Mouse (Mus musculus) urinary bladder, adult 2 months (tissue): ENCODE data around the gene Pfdn6. TPM values are rescaled to one million over a fixed set of nuclear protein-coding genes. Genes with fewer than 3 reads are reported as not detected.
A peak's percentile ranks its signal among the peaks of the same experiment; 100 is the strongest.
"Not testable (repeated sequence)": the region's sequence is repeated elsewhere in the genome, so short reads cannot be mapped to it uniquely, and the experiment has no call there.

Experiments used
- DNase-seq: peaks from one replicate; pipeline ENCODE4 v3.0.0; 2022; ENCODE audit warnings: low spot score
- polyA plus RNA-seq: library from polyadenylated mRNA; depleted of rRNA; stranded (reverse); fragments of >200 nt; gene quantifications from 2 replicates; pipeline ENCODE4 v1.2.3, GENCODE M21; 2012; rRNA removed

The Pfdn6 gene
- polyA plus RNA-seq, 1 experiment, result 87.2 TPM

DNA sequence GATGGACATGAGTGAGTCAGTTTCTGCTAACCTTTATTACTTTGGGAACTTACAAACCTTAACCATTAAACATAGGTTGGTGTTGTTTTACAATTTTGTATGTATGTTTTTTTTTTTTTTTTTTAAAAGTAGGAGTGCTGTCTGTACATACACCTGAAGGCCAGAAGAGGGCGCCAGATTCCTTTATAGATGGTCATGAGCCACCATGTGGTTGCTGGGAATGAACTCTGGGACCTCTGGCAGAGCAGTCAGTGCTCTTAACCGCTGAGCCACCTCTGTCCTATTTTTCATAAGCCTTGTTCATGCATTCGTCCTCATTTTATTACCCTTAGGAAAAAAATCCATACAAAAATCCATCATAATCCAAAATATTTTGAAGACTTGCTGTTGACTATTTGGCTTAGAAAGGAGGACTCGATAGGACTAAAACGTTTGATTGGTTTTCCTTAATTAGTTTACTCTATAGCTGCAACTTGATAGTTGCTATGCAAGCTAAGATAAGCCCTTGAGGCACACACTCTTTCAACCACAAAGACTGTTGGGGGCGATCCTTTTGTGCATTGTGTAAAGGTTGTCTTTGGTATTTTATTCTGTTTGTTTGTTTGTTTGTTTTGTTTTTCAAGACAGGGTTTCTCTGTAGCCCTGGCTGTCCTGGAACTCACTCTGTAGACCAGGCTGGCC, 42.9 kb downstream of the Pfdn6 start:
- DNase-seq, result no peak

DNA sequence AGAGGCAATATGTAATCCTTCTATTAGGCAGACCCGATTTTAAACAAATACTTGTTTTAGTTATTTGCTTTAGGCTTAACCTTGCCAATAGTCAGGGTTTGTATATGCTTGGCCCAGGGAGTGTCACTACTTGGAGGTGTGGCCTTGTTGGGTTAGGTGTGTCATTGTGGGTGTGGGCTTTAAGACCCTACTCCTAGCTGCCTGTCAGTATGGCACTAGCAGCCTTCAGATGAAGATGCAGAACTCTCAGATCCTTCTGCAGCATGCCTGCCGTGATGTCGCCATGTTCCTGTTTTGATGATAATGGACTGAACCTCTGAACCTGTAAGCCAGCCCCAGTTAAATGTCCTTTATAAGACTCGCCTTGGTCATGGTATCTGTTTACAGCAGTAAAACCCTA, 47.1 kb downstream of the Pfdn6 start:
- not testable (repeated sequence) for DNase-seq

DNA sequence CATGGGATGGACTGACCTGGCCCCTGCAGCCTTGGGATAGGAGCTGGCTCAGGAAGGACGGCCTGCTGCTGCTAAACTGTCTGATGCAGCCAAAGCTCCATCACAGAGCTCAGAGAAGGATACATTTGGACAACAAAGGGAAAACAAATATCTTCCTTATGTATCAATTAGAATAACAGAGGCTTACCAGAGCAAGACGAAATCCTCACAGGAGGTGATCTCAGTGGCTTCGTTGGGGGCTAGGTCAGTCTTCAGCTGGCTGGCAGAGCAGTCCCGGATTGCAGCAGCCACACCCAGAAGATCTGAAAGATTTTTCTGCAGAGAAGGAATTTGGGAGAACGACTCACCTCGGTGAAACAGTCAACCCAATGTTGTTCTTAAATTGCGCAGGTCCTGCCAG, 47.7 kb downstream of the Pfdn6 start:
- DNase-seq, result no peak

DNA sequence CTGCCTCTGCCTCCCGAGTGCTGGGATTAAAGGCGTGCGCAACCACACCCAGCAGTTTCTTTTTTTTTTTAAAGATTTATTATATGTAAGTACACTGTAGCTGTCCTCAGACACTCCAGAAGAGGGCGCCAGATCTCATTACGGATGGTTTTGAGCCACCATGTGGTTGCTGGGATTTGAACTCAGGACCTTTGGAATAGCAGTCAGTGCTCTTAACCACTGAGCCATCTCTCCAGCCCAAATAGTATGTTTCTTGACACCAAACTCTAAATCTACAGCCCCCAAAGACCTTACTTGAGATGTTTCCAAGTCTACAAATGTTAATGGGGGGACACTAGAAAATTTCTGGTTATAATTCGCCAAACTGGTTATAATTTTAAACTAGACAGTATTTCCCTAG, 48.3 kb downstream of the Pfdn6 start:
- not testable (repeated sequence) for DNase-seq

DNA sequence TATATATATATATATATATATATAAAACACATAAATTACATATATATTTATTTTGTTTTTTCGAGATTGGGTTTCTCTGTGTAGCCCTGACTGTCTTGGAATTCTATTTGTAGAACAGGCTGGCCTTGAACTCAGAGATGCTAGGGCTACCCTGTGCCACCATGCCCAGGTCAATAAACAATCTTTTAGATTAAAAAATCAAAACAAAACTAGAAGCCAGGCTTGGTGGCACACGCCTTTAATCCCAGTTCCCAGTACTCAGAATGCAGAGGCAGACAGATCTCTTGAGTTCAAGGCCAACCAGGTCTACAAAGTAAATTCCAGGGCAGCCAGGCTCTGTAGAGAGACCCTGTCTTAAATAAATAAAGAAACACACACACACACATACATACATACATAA, 48.8 kb downstream of the Pfdn6 start:
- no peak for DNase-seq

DNA sequence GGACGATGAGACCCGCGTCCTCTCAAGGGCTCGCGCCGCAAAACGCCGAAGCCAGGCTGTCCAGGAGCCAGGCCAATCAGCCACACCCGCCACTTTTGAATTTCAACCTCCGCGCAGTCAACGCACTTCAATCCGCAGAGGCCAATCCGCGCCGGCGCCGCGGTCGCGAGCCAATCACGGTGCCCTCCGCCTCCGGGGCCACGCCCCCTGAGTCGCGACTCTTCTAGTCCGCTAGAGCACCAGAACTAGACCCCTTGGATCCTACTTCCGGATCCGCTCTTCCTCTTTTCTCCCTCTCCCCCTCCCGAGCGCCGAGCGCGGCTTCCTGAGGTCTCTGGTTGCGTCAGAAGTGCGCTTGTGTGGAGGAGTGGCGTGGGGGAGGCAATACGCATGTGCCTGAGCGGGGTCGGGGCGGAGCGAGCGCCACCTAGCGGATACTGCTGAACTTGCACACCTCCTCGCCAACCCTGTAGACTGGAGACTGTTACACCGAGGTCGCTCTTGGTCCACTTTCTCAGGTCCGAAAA, 49.5 kb downstream of the Pfdn6 start, which contains the start of gene Kifc1:
TSS of gene Kifc1 (minus strand) at position 129 of the 527 bp plus-strand sequence.
- peak; percentile 94 for DNase-seq

DNA sequence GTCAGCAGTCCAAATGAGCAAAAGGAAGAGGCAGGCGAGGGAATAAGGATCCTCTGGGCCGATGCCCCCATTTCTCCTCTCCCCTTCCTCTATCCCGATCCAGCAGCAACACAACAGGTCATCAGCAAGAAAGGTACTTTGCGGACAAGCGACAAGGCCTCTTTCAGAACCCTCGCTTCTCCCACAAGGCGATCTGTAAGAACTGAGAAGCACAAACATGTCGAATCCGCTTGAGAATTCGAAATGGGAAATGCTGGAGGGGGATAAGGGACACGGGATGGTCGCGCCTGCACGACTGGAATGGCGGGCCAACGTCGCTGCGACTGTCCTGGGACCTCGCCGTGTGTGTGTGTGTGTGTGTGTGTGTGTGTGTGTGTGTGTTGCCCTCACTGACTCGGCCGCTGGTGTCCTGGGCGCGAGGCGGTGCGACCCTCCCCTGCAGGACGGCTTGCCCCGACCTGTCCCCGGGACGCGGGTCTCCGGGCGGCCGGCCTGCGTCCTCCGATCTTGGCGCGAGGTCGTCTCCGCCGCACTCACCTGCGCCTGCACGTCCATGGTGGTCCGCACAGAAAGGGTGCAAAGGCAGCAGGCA, 50.1 kb downstream of the Pfdn6 start:
- DNase-seq, result not testable (repeated sequence)

Other genes with a start within 250 kb of the Pfdn6 start
- gene March2, start 221.7 kb downstream of the Pfdn6 start, polyA plus RNA-seq, result 106 and 118 TPM in 2 replicates
- gene Rab11b, start 179.8 kb downstream of the Pfdn6 start, polyA plus RNA-seq, result 238 and 246 TPM in 2 replicates
- 7.7 and 11.3 TPM in 2 replicates for gene Angptl4, start 158.5 kb downstream of the Pfdn6 start, polyA plus RNA-seq
- gene Kank3, start 129.8 kb downstream of the Pfdn6 start, polyA plus RNA-seq, result 65.6 and 79.0 TPM in 2 replicates
- gene Rps28, start 115.8 kb downstream of the Pfdn6 start, polyA plus RNA-seq, result 1,557 and 1,878 TPM in 2 replicates
- gene Ndufa7, start 115.8 kb downstream of the Pfdn6 start, polyA plus RNA-seq, result 307 and 382 TPM in 2 replicates
- 21.4 and 21.5 TPM in 2 replicates for gene Cd320, start 97.3 kb downstream of the Pfdn6 start, polyA plus RNA-seq
- gene Gm7029, start 66.5 kb downstream of the Pfdn6 start, polyA plus RNA-seq, result not detected in 2 replicates
- 2.2 and 3.3 TPM in 2 replicates for gene Kifc1, start 49.7 kb downstream of the Pfdn6 start, polyA plus RNA-seq
- 0.14 and 0.15 TPM in 2 replicates for gene Platr17, start 35.2 kb downstream of the Pfdn6 start, polyA plus RNA-seq
- gene Daxx, start 30.9 kb downstream of the Pfdn6 start, polyA plus RNA-seq, result 28.1 and 31.0 TPM in 2 replicates
- 84.7 and 122 TPM in 2 replicates for gene Tapbp, start 24.4 kb downstream of the Pfdn6 start, polyA plus RNA-seq
- gene Zbtb22, start 24.4 kb downstream of the Pfdn6 start, polyA plus RNA-seq, result 20.1 and 23.1 TPM in 2 replicates
- 132 and 164 TPM in 2 replicates for gene Rgl2, start 10.8 kb downstream of the Pfdn6 start, polyA plus RNA-seq
- 15.8 and 17.2 TPM in 2 replicates for gene Wdr46, start 317 bp upstream of the Pfdn6 start, polyA plus RNA-seq
- 7.7 TPM in 2 replicates for gene B3galt4, start 11.1 kb upstream of the Pfdn6 start, polyA plus RNA-seq
- 39.3 and 39.7 TPM in 2 replicates for gene Vps52, start 15.5 kb upstream of the Pfdn6 start, polyA plus RNA-seq
- 1,060 and 1,160 TPM in 2 replicates for gene Rps18, start 15.7 kb upstream of the Pfdn6 start, polyA plus RNA-seq
- gene H2-K1, start 60.0 kb upstream of the Pfdn6 start, polyA plus RNA-seq, result 987 and 1,071 TPM in 2 replicates
- gene Ring1, start 84.3 kb upstream of the Pfdn6 start, polyA plus RNA-seq, result 46.1 and 76.8 TPM in 2 replicates
- gene H2-Ke6, start 87.7 kb upstream of the Pfdn6 start, polyA plus RNA-seq, result 86.6 and 112 TPM in 2 replicates
- 106 and 110 TPM in 2 replicates for gene Slc39a7, start 91.3 kb upstream of the Pfdn6 start, polyA plus RNA-seq
- 47.7 and 53.1 TPM in 2 replicates for gene Rxrb, start 91.5 kb upstream of the Pfdn6 start, polyA plus RNA-seq
- gene Col11a2, start 99.1 kb upstream of the Pfdn6 start, polyA plus RNA-seq, result 0.99 and 1.8 TPM in 2 replicates
- gene H2-Oa, start 152.0 kb upstream of the Pfdn6 start, polyA plus RNA-seq, result 1.7 and 2.1 TPM in 2 replicates
- 30.0 and 31.9 TPM in 2 replicates for gene H2-DMa, start 179.2 kb upstream of the Pfdn6 start, polyA plus RNA-seq
- 135 and 154 TPM in 2 replicates for gene Brd2, start 182.3 kb upstream of the Pfdn6 start, polyA plus RNA-seq
- 4.1 and 4.9 TPM in 2 replicates for gene H2-DMb2, start 203.0 kb upstream of the Pfdn6 start, polyA plus RNA-seq
- 22.4 and 22.8 TPM in 2 replicates for gene H2-DMb1, start 212.7 kb upstream of the Pfdn6 start, polyA plus RNA-seq
- 29.5 and 40.1 TPM in 2 replicates for gene Tap1, start 247.2 kb upstream of the Pfdn6 start, polyA plus RNA-seq
- 34.7 and 37.4 TPM in 2 replicates for gene Psmb9, start 247.4 kb upstream of the Pfdn6 start, polyA plus RNA-seq